Mouse (Mus musculus): ENCODE measurements at regions not wholly inside any gene's neighbourhood (a gene's known extent, or its start where the extent isn't known, plus 50 kb on each side); places are given as distances from the start of the nearest gene placed in this dataset.

- TF ChIP-seq ZKSCAN1 (IDR thresholded peaks at IDR 0.05; ENCODE audit: low read depth, low read length) (no peak), USF1 (IDR thresholded peaks at IDR 0.05; ENCODE audit: low read depth, low read length) (no peak), EP300 (IDR thresholded peaks at IDR 0.05; ENCODE audit: low read depth in 1 of 2, low read length in 2 of 2) (no peak), TAL1 (IDR thresholded peaks at IDR 0.05; ENCODE audit: low read length) (no peak), ZNF384 (IDR thresholded peaks at IDR 0.05; ENCODE audit: low read depth, low read length) (no peak), CHD1 (IDR thresholded peaks at IDR 0.05; ENCODE audit: low read depth, low read length) (no peak), TBP (IDR thresholded peaks at IDR 0.05; ENCODE audit: low read depth, low read length) (no peak), ZC3H11A (IDR thresholded peaks at IDR 0.05; ENCODE audit: low read depth, low read length) (no peak), UBTF (IDR thresholded peaks at IDR 0.05; ENCODE audit: borderline replicate concordance, insufficient read depth, low read depth, low read length) (no peak), CHD2 (IDR thresholded peaks at IDR 0.05; ENCODE audit: low read length) (no peak), ETS1 (IDR thresholded peaks at IDR 0.05; ENCODE audit: low read depth, low read length) (no peak), POLR2A (IDR thresholded peaks at IDR 0.05; ENCODE audit: control insufficient read depth in 1 of 2, insufficient read depth in 1 of 2, low read depth in 1 of 2, low read length in 2 of 2, poor library complexity in 1 of 2) (no peak), ELF1 (IDR thresholded peaks at IDR 0.05; ENCODE audit: low read depth, low read length) (no peak)
- no peak for DNase-seq (ENCODE audit: low read depth, low spot score)
- Histone ChIP-seq H3K27me3 (ENCODE audit: control insufficient read depth in 1 of 2, insufficient read depth in 2 of 2, low read length in 2 of 2) (no peaks in the 10 kb centered on the region), H3K36me3 (ENCODE audit: control insufficient read depth in 1 of 2, insufficient read depth in 2 of 2, low read length in 2 of 2) (no peaks in the 10 kb centered on the region), H3K79me2 (ENCODE audit: control insufficient read depth, insufficient read depth, low read length, poor library complexity) (no peaks in the 10 kb centered on the region), H3K9me3 (replicated peaks; ENCODE audit: insufficient read depth, low read length) (no peaks in the 10 kb centered on the region), H3K9ac (ENCODE audit: control insufficient read depth, low read depth, low read length, poor library complexity, severe bottlenecking) (no peak overlapping the region), H3K4me3 (ENCODE audit: control insufficient read depth in 1 of 2, insufficient read depth in 1 of 2, low read depth in 2 of 2, low read length in 2 of 2) (no peak overlapping the region), H3K27ac (ENCODE audit: control insufficient read depth, low read depth, low read length) (no peak overlapping the region), H3K4me1 (ENCODE audit: control insufficient read depth in 1 of 2, insufficient read depth in 2 of 2, low read length in 2 of 2) (no peaks in the 10 kb centered on the region)
Measured at GRCm38 (mm10) chr1:92338589-92338988, 135.1 kb downstream of the Ndufa10 start.

- Histone ChIP-seq H3K4me1 (ENCODE audit: control insufficient read depth in 1 of 2, insufficient read depth in 2 of 2, low read length in 2 of 2) (no peaks in the 10 kb centered on the region), H3K36me3 (ENCODE audit: control insufficient read depth in 1 of 2, insufficient read depth in 2 of 2, low read length in 2 of 2) (no peaks in the 10 kb centered on the region), H3K9ac (ENCODE audit: control insufficient read depth, low read depth, low read length, poor library complexity, severe bottlenecking) (no peak overlapping the region), H3K4me3 (ENCODE audit: control insufficient read depth in 1 of 2, insufficient read depth in 1 of 2, low read depth in 2 of 2, low read length in 2 of 2) (no peak overlapping the region), H3K27ac (ENCODE audit: control insufficient read depth, low read depth, low read length) (no peak overlapping the region), H3K27me3 (ENCODE audit: control insufficient read depth in 1 of 2, insufficient read depth in 2 of 2, low read length in 2 of 2) (no peaks in the 10 kb centered on the region), H3K79me2 (ENCODE audit: control insufficient read depth, insufficient read depth, low read length, poor library complexity) (no peaks in the 10 kb centered on the region), H3K9me3 (replicated peaks; ENCODE audit: insufficient read depth, low read length) (no peaks in the 10 kb centered on the region)
- TF ChIP-seq MEF2A (IDR thresholded peaks at IDR 0.05; ENCODE audit: extremely low read depth, insufficient replicate concordance, low read depth, low read length, poor library complexity, severe bottlenecking), result no peak
- TF ChIP-seq EP300 (IDR thresholded peaks at IDR 0.05; ENCODE audit: low read depth in 1 of 2, low read length in 2 of 2), result no peak
- no peak for DNase-seq (ENCODE audit: low read depth, low spot score)
Measured at GRCm38 (mm10) chr1:92337450-92337849, 136.2 kb downstream of the Ndufa10 start.

- Histone ChIP-seq H3K27me3 (ENCODE audit: control insufficient read depth in 1 of 2, insufficient read depth in 2 of 2, low read length in 2 of 2) (no peaks in the 10 kb centered on the region), H3K4me3 (ENCODE audit: control insufficient read depth in 1 of 2, insufficient read depth in 1 of 2, low read depth in 2 of 2, low read length in 2 of 2) (no peak overlapping the region), H3K9me3 (replicated peaks; ENCODE audit: insufficient read depth, low read length) (no peaks in the 10 kb centered on the region), H3K79me2 (ENCODE audit: control insufficient read depth, insufficient read depth, low read length, poor library complexity) (no peaks in the 10 kb centered on the region), H3K36me3 (ENCODE audit: control insufficient read depth in 1 of 2, insufficient read depth in 2 of 2, low read length in 2 of 2) (no peaks in the 10 kb centered on the region), H3K4me1 (ENCODE audit: control insufficient read depth in 1 of 2, insufficient read depth in 2 of 2, low read length in 2 of 2) (no peaks in the 10 kb centered on the region), H3K9ac (ENCODE audit: control insufficient read depth, low read depth, low read length, poor library complexity, severe bottlenecking) (no peak overlapping the region), H3K27ac (ENCODE audit: control insufficient read depth, low read depth, low read length) (no peak overlapping the region)
- DNase-seq (ENCODE audit: low read depth, low spot score), result no peak
- TF ChIP-seq TBP (IDR thresholded peaks at IDR 0.05; ENCODE audit: low read depth, low read length) (no peak), SIN3A (IDR thresholded peaks at IDR 0.05; ENCODE audit: low read length) (no peak), POLR2AphosphoS2 (IDR thresholded peaks at IDR 0.05; ENCODE audit: low read length) (no peak), ZMIZ1 (IDR thresholded peaks at IDR 0.05; ENCODE audit: low read depth, low read length) (no peak), ZKSCAN1 (IDR thresholded peaks at IDR 0.05; ENCODE audit: low read depth, low read length) (no peak), CHD2 (IDR thresholded peaks at IDR 0.05; ENCODE audit: low read length) (no peak), RCOR1 (IDR thresholded peaks at IDR 0.05; ENCODE audit: low read depth, low read length) (no peak), SMC3 (IDR thresholded peaks at IDR 0.05; ENCODE audit: low read depth, low read length) (no peak), USF1 (IDR thresholded peaks at IDR 0.05; ENCODE audit: low read depth, low read length) (no peak), MEF2A (IDR thresholded peaks at IDR 0.05; ENCODE audit: extremely low read depth, insufficient replicate concordance, low read depth, low read length, poor library complexity, severe bottlenecking) (no peak), USF2 (IDR thresholded peaks at IDR 0.05; ENCODE audit: borderline replicate concordance in 1 of 2, insufficient read depth in 1 of 2, low read depth in 1 of 2, low read length in 2 of 2) (no peak), KAT2A (conservative IDR thresholded peaks at IDR 0.05; ENCODE audit: low read depth, low read length) (no peak), CHD1 (IDR thresholded peaks at IDR 0.05; ENCODE audit: low read depth, low read length) (no peak), MAX (IDR thresholded peaks at IDR 0.05; ENCODE audit: low read length) (no peak), BHLHE40 (IDR thresholded peaks at IDR 0.05; ENCODE audit: borderline replicate concordance, low read depth, low read length) (no peak), CTCF (IDR thresholded peaks at IDR 0.05 in 2 of 3, conservative IDR thresholded peaks at IDR 0.05 in 1 of 3; ENCODE audit: control insufficient read depth in 1 of 3, insufficient read depth in 1 of 3, low read depth in 2 of 3, low read length in 3 of 3, poor library complexity in 1 of 3, severe bottlenecking in 1 of 3) (no peak), ETS1 (IDR thresholded peaks at IDR 0.05; ENCODE audit: low read depth, low read length) (no peak)
Measured at GRCm38 (mm10) chr1:92332248-92332584, 136.7 kb upstream of the Hdac4 start.
